Mouse (Mus musculus): ENCODE data around the gene Olfr1280.
"Not testable (repeated sequence)": the region's sequence is repeated elsewhere in the genome, so short reads cannot be mapped to it uniquely, and the experiment has no call there.

The Olfr1280 gene

DNA sequence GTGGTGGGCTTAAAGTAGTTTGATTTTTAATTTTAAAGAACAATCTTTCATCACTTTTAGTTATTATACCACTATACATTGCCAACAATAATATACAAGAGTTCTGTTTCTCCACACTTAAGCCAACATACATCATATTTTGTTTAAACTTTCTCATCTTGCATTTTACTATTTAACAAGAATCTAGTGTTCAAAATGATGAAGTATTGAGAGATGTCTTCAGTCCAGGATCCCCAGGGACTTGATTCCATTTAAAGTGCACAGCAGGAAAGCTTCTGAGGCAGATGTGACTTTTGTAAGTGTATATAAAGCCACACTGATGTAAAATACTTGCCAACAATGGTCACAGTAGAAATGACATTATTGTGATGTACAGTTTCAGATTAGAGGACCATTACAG is at the start of gene Olfr1280:
TSS of gene Olfr1280 (plus strand) at position 301 of the 400 bp plus-strand sequence.
- no peak for DNase-seq (ENCODE audit: low read depth)

DNA sequence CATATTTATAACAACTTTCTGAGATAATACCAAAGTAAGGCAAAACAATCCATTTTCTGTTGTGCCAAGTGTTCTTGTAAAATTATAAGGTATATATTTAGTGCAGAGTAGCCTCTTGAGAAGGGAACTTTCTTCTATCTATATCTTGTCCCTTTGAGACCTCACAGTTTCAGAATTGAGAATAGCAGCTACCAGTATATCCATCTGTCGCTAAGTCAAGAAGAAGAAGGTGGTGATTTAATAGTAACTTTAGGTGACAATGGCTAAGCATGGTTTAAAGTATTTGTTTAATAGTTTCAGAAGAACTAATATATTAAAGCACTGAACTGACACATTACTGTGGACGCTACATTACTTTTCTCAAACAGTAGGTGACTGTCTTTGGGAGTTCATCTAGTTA is 39.8 kb upstream of the Olfr1280 start, which contains the start of gene Olfr1277:
TSS of gene Olfr1277 (minus strand) at position 101 of the 400 bp plus-strand sequence.
- DNase-seq (ENCODE audit: low read depth) = no peak

DNA sequence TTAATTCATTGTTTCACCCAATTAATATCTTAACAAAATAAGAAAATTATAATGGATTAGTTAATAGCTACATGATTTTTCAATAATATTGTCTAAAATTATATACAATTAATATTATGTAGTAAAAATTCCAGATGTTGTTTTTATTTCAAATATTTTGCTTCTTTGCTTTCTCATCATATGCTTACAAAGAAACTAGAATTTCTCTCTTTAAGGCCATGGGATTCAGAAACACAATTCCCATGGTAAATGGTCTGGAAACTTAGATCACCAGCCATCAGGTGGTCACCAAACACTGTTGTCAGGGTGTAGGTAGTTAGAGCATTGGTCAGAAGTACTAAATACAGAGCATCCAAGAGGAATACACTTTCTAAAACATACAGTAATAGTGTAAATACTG is 24.0 kb upstream of the Olfr1280 start, which contains the start of gene Olfr1278:
TSS of gene Olfr1278 (plus strand) at position 301 of the 400 bp plus-strand sequence.
- no peak for DNase-seq (ENCODE audit: low read depth)

DNA sequence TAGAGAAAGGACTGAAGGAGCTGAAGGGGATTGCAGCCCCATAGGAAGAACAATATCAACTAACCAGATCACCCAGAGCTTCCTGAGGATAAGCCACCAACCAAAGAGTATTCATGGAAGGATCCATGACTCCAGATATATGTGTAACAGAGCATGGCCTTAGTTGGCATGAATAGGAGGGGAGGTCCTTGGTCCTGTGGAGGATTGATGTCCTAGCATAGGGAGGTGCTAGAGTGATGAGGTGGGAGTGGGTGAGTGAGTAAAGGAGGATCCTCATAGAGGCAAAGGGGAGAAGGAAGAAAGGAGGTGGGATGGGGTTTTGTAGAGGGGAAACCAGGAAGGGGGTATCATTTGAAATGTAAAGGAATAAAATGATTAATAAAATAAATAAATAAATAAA is 15.3 kb upstream of the Olfr1280 start:
- DNase-seq (ENCODE audit: low read depth) = no peak

DNA sequence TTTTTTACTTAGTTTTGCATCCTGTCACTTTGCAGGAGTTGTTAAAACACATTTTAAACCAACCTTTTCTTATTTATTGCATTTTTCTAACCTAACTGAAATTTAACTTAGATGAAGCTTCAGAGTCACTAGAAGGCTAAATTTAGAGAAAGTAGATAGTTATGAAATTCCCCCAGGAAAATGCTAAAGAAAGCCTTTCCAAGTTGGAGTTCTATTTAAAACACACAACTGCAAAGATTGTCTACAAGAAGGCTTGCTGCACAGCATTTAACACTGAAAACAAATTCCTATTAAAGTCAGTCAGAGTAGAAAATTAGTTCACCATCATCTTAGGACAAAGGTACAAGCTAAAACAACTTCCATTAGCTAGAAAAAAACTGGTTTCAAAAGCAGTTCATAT is 13.4 kb upstream of the Olfr1280 start, which contains the start of gene Olfr1279:
TSS of gene Olfr1279 (plus strand) at position 262 of the 400 bp plus-strand sequence.
- no peak for DNase-seq (ENCODE audit: low read depth)

DNA sequence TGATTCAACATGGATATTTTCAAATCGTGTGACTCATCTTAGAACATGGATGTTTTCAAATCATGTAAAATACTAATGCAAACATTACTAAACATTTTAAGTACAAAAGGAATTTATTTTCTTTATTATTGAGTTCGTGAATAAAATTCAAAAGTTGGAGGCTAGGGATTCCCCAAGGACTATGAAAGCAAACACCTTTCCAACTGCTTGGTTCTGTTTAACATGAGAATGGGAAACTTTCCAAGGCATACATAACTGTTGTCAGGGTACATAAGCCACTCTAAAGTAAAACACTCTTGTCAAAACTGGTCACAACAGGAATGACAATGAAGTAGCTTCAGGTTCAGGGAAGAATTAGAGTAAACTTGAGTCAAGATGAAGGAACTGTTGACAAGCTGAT is 12.4 kb downstream of the Olfr1280 start, which contains the start of gene Olfr1281:
TSS of gene Olfr1281 (plus strand) at position 301 of the 400 bp plus-strand sequence.
- no peak for DNase-seq (ENCODE audit: low read depth)

DNA sequence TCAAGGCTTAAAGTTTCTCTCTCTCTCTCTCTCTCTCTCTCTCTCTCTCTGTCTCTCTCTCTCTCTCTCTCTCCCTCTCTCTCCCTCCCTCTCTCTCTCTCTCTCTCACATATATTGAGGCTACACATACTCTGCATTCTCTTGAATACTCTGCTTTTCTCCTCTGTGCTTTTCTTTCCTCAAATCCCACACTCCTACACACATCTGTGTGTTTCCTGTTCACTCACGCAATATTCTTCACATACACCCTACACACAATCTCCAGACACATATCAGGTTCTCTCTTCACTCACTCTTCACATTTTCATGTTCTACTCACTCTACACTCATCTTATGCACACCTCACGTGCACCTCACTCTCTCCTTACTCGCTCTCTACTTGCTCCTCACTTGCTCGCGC is 19.9 kb downstream of the Olfr1280 start:
- DNase-seq (ENCODE audit: low read depth) = not testable (repeated sequence)

DNA sequence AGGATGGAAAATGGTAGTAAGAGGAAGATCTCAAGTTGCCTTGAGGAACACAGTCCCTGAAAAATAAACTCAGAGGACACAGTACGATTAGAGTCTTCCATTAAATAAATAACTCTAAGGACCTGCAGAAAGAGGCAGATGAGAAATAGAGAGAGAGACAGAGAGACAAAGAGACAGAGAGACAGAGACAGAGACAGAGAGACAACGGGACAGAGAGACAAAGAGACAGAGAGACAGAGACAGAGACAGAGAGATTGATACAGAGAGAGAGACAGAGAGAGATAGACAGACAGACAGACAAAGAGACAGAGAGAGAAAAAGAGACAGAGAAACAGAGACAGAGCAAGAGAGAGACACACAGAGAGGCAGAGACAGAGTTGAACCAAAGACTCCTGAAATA is 22.2 kb downstream of the Olfr1280 start, which contains the start of gene Olfr1282:
TSS of gene Olfr1282 (minus strand) at position 101 of the 400 bp plus-strand sequence.
- no peak for DNase-seq (ENCODE audit: low read depth)

DNA sequence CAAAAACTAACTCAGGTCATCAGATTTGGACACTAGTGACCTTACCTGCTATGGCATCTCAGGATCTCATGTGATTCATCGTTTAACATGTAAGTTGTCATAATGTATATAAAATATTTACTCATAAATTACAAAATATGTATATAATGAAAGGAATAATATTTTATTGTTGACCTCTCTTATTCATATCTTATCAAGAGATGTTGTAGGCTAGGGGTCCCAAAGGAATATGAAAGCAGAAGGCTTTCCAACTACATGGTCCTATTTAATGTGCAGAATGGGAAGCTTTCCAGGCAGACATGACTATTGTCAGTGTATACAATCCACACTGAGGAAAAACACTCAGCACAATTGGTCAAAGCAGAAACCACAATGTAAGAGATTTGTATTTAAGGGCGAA is 52.7 kb downstream of the Olfr1280 start, which contains the start of gene Olfr1283:
TSS of gene Olfr1283 (plus strand) at position 301 of the 400 bp plus-strand sequence.
- no peak for DNase-seq (ENCODE audit: low read depth)

DNA sequence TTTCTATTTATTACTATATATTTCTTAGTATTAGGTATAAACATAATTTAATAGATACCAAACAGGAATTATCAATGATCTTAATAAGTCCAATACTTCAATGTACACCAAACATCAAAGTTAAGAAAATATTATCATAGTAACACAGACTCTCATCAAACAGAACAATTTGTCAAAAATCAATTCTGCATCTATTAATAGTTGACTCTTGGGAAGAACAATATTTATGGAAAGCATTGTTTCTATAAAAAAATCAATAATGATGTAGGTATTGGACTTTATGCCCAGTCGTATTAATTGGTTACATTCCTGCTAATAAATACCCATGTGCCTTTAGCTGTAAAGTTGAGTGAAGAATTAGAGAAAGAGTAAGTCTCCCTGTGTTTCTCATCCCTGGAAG is 61.4 kb downstream of the Olfr1280 start, which contains the start of gene Olfr1284:
TSS of gene Olfr1284 (plus strand) at position 301 of the 400 bp plus-strand sequence.
- DNase-seq (ENCODE audit: low read depth) = no peak
